Mouse (Mus musculus): ENCODE data around the gene Ets2. TPM values are rescaled to one million over a fixed set of nuclear protein-coding genes. Genes with fewer than 3 reads are reported as not detected.

The Ets2 gene
- polyA plus RNA-seq, 1 experiment from 2014 or later = 107 TPM

Other genes with a start within 250 kb of the Ets2 start
- 10.3 and 12.2 TPM in 2 replicates for gene Erg, start 115.5 kb upstream of the Ets2 start, polyA plus RNA-seq (2015; fragmentation: Nextera tagmentation; extraction: Ambion mirVana)